Mouse (Mus musculus): ENCODE measurements at regions not wholly inside any gene's neighbourhood (a gene's known extent, or its start where the extent isn't known, plus 50 kb on each side); places are given as distances from the start of the nearest gene placed in this dataset.

- DNase-seq (ENCODE audit: low read depth): peak; percentile 34
- TF ChIP-seq POLR2A (IDR thresholded peaks at IDR 0.05; ENCODE audit: borderline replicate concordance, extremely low read depth, insufficient read depth, insufficient read length, poor library complexity, severe bottlenecking) (no peak), CTCF (IDR thresholded peaks at IDR 0.05; ENCODE audit: borderline replicate concordance, extremely low read depth, insufficient read depth, insufficient read length) (no peak)
Observed at GRCm38 (mm10) chr3:61255643-61256042, 105.8 kb upstream of the Rap2b start.

GRCm38 (mm10) chr3:61268453-61269335 is 92.7 kb upstream of the Rap2b start:
- TF ChIP-seq POLR2A (IDR thresholded peaks at IDR 0.05; ENCODE audit: borderline replicate concordance, extremely low read depth, insufficient read depth, insufficient read length, poor library complexity, severe bottlenecking): no peak
- TF ChIP-seq CTCF (IDR thresholded peaks at IDR 0.05; ENCODE audit: borderline replicate concordance, extremely low read depth, insufficient read depth, insufficient read length): peak; percentile 24; the same call in 1 of the 2 replicates
- peak; percentile 71 for DNase-seq (ENCODE audit: low read depth)

- TF ChIP-seq POLR2A (IDR thresholded peaks at IDR 0.05; ENCODE audit: borderline replicate concordance, extremely low read depth, insufficient read depth, insufficient read length, poor library complexity, severe bottlenecking) (no peak), CTCF (IDR thresholded peaks at IDR 0.05; ENCODE audit: borderline replicate concordance, extremely low read depth, insufficient read depth, insufficient read length) (no peak)
- peak; percentile 51 for DNase-seq (ENCODE audit: low read depth)
Observed at GRCm38 (mm10) chr3:61285924-61286520, 75.4 kb upstream of the Rap2b start.

DNA sequence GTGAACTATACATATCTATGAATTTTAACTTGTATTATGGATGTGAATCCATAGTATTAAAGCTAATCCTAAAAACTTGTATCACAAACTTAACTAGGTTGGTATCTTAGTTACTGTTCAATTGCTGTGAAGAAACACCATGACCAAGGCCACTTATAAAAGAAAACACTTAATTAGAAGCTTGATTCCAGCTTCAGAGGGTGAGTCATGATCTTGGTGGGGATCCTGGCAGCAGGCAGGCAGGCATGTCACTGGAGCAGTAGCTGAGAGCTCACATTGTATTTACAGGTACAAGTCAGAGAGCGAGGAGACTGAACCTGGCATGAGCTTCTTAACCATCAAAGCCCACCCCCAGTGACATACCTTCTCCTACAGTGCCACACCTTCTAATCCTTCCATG is 73.2 kb upstream of the Rap2b start:
- DNase-seq (ENCODE audit: low read depth): no peak
- TF ChIP-seq CTCF (IDR thresholded peaks at IDR 0.05; ENCODE audit: borderline replicate concordance, extremely low read depth, insufficient read depth, insufficient read length) (no peak), POLR2A (IDR thresholded peaks at IDR 0.05; ENCODE audit: borderline replicate concordance, extremely low read depth, insufficient read depth, insufficient read length, poor library complexity, severe bottlenecking) (no peak)

GRCm38 (mm10) chr3:61294855-61295254 is 66.6 kb upstream of the Rap2b start:
- DNase-seq (ENCODE audit: low read depth): no peak
- no peak for TF ChIP-seq CTCF (IDR thresholded peaks at IDR 0.05; ENCODE audit: borderline replicate concordance, extremely low read depth, insufficient read depth, insufficient read length)
- TF ChIP-seq POLR2A (IDR thresholded peaks at IDR 0.05; ENCODE audit: borderline replicate concordance, extremely low read depth, insufficient read depth, insufficient read length, poor library complexity, severe bottlenecking): no peak

DNA sequence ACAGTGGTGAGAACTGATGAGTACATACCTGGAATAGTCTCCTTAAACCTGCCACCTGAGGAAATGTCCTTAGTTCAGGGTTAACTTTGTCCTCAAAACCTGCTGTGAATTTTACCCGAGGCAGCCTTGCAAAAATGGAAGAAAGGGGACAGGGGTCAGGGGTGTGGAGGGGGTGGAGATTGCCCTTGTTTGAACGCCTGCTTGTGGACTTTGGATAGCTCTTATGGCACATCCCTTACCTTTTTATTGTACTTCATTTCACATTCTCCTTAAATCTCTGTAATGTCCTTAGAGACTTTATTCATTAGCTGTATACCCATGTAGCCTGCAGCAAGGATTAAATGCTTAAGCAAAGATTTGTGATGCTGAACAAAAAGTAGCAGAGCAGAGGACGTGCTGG is 64.1 kb upstream of the Rap2b start:
- no peak for DNase-seq (ENCODE audit: low read depth)

GRCm38 (mm10) chr3:61302214-61302613 is 59.2 kb upstream of the Rap2b start:
- TF ChIP-seq CTCF (IDR thresholded peaks at IDR 0.05; ENCODE audit: borderline replicate concordance, extremely low read depth, insufficient read depth, insufficient read length): no peak
- TF ChIP-seq POLR2A (IDR thresholded peaks at IDR 0.05; ENCODE audit: borderline replicate concordance, extremely low read depth, insufficient read depth, insufficient read length, poor library complexity, severe bottlenecking): no peak
- no peak for DNase-seq (ENCODE audit: low read depth)

More for the DNA sequence above, 64.1 kb upstream of the Rap2b start:
- TF ChIP-seq POLR2A (IDR thresholded peaks at IDR 0.05; ENCODE audit: borderline replicate concordance, extremely low read depth, insufficient read depth, insufficient read length, poor library complexity, severe bottlenecking): no peak
- no peak for TF ChIP-seq CTCF (IDR thresholded peaks at IDR 0.05; ENCODE audit: borderline replicate concordance, extremely low read depth, insufficient read depth, insufficient read length)

DNA sequence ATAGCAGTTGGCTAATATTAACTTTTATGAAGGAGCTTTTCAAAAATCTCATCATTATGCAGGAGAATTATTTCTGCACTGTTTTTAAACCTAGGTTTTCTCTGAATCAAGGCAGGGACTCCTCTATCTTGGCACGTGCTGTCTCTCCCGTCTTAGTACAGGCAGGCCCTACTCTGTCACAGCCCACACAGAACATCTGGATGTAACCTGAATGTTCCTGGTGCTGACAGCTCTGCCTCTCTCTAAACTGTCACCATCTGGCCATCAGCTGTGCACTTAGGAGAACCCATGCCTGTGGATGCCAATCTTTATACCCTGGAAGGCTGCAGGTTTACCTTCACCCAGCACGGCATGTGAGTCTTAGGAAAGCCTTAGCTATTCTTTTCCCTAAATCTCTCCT is 58.0 kb upstream of the Rap2b start:
- TF ChIP-seq POLR2A (IDR thresholded peaks at IDR 0.05; ENCODE audit: borderline replicate concordance, extremely low read depth, insufficient read depth, insufficient read length, poor library complexity, severe bottlenecking) (no peak), CTCF (IDR thresholded peaks at IDR 0.05; ENCODE audit: borderline replicate concordance, extremely low read depth, insufficient read depth, insufficient read length) (no peak)
- no peak for DNase-seq (ENCODE audit: low read depth)

GRCm38 (mm10) chr3:61306306-61306705 is 55.1 kb upstream of the Rap2b start:
- TF ChIP-seq POLR2A (IDR thresholded peaks at IDR 0.05; ENCODE audit: borderline replicate concordance, extremely low read depth, insufficient read depth, insufficient read length, poor library complexity, severe bottlenecking) (no peak), CTCF (IDR thresholded peaks at IDR 0.05; ENCODE audit: borderline replicate concordance, extremely low read depth, insufficient read depth, insufficient read length) (no peak)
- no peak for DNase-seq (ENCODE audit: low read depth)

DNA sequence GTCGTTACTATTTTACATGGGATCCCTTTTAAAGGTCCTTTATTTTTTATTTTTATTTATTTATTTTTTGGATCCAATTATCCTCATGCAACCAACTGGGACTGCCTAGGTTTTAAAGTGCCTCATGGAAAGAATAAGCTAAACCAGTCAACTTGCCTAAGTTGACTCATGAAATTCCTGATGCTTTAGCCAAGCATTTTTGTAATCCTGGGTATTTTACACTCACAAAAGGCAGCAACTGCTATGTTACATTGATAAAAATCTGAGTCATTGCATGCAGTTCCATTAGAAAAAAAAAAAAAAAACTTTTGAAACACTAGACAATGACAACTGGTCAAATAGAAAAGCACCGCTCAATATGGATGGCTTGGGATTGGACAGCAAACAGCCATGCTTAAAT is 52.7 kb upstream of the Rap2b start:
- no peak for DNase-seq (ENCODE audit: low read depth)

DNA sequence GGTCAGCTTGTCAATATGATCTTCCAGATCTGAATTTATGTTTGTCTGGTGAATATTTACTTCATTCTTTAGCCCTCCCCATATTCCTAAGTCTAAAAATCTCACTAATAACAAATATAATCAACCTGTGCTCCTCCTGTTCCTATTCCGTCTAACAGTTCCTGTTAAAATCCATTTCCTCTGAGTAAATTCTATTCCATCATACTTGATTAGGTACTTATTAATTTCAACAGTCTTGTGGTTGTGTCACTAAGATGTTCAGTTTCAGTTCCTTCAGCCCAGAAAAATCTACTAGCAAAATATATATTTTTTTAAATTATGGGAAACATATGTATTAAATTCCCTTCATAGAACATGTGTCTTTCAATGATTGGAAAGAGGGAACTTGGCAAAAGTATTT is 52.2 kb upstream of the Rap2b start:
- TF ChIP-seq CTCF (IDR thresholded peaks at IDR 0.05; ENCODE audit: borderline replicate concordance, extremely low read depth, insufficient read depth, insufficient read length) (no peak), POLR2A (IDR thresholded peaks at IDR 0.05; ENCODE audit: borderline replicate concordance, extremely low read depth, insufficient read depth, insufficient read length, poor library complexity, severe bottlenecking) (no peak)
- DNase-seq (ENCODE audit: low read depth): no peak

More for the DNA sequence above, 52.7 kb upstream of the Rap2b start:
- TF ChIP-seq CTCF (IDR thresholded peaks at IDR 0.05; ENCODE audit: borderline replicate concordance, extremely low read depth, insufficient read depth, insufficient read length) (no peak), POLR2A (IDR thresholded peaks at IDR 0.05; ENCODE audit: borderline replicate concordance, extremely low read depth, insufficient read depth, insufficient read length, poor library complexity, severe bottlenecking) (no peak)

Measured in brain, embryonic 14.5 days (tissue).